Mouse (Mus musculus) spleen, postnatal 4 days (tissue): ENCODE results near the gene Pcsk2.

Experiments used
- DNase-seq, 2 experiments: peaks; one replicate each; pipeline ENCODE4 v3.0.0; 2022; ENCODE audit warnings: low spot score in 2 of 2

The Pcsk2 gene

DNA sequence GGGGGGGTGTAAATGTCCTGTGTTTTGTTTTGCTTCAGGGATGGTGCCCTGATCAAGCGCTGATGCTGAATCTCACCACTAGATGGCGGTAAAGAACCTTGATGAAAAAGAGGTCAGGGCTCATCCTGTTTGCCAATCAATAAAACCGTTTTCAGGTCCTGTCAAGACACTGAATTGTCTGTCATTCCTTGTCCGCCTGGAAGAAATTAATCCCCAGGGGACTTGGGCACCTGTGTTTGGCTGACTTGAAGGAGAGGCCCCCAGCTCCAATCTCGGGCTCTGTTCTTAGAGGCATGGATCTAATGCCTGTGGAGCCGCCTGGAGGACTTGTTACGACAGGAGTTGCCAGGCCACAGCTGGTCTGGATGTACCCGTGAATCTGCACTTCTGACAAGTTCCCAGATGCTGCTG, 291.3 kb downstream of the Pcsk2 start:
- peak; percentile 72 to 82 for DNase-seq

DNA sequence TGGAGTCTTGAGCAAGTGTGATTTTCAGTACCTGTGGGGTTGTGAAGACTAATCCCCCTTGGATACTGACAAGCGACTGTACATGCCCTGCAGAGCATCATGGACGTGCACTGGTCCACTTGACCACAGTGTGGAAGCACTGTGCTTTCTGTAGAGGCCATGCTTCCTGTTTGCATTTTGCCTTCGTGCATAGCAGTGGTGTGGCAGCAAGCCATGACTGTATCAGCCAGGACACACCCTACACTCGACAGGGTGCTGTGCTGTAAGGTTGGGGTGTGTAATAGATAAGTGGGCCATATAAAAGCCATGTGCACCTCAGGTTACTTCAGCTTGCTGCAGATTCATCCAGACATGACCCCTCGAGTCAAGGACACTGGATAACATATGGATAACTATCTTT, 292.7 kb downstream of the Pcsk2 start:
- peak in 1 of 2 experiments; percentile 46 for DNase-seq

DNA sequence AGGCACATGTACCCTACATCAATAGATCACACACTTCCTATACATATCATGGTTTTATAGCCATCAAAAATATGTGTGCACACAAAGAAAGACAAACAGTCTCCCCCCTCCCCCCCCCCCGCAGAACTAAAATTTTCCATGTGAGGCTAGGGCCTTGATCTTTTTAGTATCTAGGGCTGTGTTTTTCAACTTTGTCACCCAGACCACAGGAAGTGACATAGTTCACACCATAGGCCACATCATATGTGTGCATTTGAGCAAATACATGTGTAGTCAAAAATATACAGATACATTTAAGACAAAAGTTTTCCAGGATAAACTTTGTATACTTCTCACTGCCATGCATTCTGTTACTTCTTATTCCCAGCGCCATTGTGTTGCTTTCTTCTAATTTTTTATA, 293.5 kb downstream of the Pcsk2 start:
- DNase-seq = no peak

- DNase-seq = peak; percentile 23 to 60
These were observed 294.9 kb downstream of the Pcsk2 start for GRCm38 (mm10) chr2:143840895-143841294.

DNA sequence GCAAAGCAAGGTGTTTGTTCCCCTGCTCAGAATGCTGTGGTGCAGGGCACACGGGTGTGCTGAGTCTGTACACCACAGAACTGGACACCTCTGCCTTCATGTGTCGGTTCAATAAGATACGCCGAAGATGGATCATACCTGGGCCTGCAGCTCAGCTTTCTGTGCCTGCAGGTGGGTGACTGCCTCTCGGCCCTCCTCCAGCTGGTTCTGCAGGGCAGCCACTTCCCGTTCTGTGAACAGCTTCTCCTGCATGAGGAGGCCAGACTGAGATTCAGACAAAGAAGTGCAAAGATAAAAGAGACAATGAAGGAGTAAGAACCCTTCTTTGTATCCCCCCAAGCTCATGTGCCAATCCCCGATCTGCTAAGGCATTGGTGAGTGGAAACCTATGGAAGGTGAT, 295.6 kb downstream of the Pcsk2 start:
- DNase-seq = peak; percentile 30 to 65

DNA sequence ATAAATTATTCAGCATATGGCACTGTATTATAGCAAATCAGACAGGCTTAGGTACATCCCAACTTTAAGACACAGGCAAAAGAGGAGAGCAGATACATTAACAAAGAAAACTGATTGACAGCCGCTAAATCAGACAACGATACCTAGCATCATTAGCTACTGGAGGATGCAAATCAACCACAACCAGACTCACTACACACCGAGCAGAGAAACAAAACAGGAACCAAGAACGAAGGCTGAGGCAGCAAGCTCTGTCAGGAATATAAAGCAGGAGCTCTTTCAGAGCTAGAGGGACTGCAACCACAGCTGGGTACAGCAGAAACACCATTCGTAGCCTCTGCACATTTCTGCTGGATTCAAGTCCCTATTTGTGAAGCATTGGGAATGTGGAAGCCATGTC, 298.8 kb downstream of the Pcsk2 start:
- DNase-seq = no peak

GRCm38 (mm10) chr2:143846799-143847198, 300.8 kb downstream of the Pcsk2 start:
- no peak for DNase-seq

GRCm38 (mm10) chr2:143847291-143847690, 301.3 kb downstream of the Pcsk2 start:
- no peak for DNase-seq

- DNase-seq = no peak
These were observed 305.6 kb downstream of the Pcsk2 start for GRCm38 (mm10) chr2:143851354-143852221.

DNA sequence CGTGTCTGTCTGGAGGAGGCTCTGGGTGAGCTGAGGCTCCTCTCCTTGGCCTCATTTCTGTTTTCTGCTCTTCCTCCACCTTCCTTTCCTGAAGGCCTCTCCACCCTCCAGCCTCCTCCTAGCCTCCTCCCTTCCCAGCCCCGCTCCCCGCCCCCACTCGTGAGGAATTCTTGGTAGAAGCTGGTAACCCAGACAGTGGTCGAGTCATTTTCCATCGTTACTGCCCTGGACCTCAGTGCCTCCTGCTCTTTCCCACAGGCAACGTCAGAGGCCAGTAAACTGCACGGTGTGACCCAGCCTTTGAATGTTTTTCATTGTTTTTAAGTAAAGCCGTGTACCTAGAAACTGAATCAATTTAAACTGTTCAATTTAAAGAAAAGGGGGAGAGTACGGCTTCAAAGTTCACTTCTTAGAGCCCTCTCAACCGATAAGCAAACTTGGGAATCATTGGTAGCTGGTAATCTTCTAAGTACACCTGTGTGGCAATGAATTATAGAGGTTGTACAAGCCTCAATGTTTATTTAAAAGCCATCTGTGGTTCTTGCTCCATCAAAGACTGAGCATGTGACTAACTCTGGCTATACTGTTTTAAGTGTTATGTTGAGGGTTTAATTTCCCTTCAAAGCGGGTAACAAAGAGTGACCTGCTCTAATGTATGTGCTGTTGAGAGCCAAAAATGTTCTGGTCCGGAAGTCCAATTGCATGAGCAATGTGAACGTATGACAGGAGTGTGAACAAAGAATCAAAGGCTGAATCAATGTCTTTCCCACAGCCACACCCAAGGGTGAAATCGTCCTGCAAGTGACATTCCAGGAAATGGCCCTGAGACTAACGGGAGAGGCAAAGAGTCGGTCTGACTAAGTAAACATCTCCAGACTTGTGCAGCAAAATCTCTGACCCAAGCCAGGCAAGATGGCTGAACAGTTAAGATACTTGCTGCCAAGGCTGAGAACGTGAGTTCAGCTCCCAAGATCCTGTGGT, 306.6 kb downstream of the Pcsk2 start:
- DNase-seq = no peak

- no peak for DNase-seq
These were observed 307.5 kb downstream of the Pcsk2 start for GRCm38 (mm10) chr2:143853447-143853846.

- DNase-seq = no peak
These were observed 313.2 kb downstream of the Pcsk2 start for GRCm38 (mm10) chr2:143859166-143859565.

- peak in 1 of 2 experiments; percentile 25 for DNase-seq
These were observed 316.7 kb downstream of the Pcsk2 start, which contains the start of gene Bfsp1 for GRCm38 (mm10) chr2:143862484-143863231. Gene Bfsp1 (minus strand): TSS chr2:143863173.

DNA sequence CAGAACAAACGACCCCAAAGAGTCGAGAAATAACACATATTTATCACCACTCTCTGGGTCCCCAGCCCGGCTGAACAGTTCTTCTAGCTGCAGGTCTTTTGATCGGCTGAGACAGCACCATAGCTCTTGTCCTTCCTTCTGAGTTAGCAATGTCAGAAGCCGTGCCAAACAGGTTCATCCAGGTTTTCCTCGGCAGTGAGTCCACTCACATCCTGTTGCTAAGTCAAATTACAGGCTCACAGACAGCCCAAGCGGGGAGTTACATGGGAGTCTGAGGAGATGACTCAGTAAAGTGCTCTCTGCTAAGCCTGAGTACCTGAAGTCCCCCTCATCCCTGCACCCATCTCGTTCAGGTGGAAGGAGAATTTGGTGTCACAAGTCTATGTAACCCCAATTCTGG, 318.6 kb downstream of the Pcsk2 start:
- DNase-seq = no peak
